Mouse (Mus musculus) CH12.LX (cell line): ENCODE measurements around the gene Naa38. TPM values are rescaled to one million over a fixed set of nuclear protein-coding genes. Genes with fewer than 3 reads are reported as not detected.

Experiments
- DNase-seq: peaks from one replicate; pipeline ENCODE4 v3.0.0-alpha.2; 2013; ENCODE audit errors: extremely low read depth
- H3K27ac ChIP-seq: 2 replicates; pipeline ENCODE4 v1.5.1; 2012; ENCODE audit warnings: low read depth, mild to moderate bottlenecking, control low read depth, moderate library complexity; ENCODE audit not compliant: insufficient read depth
- H3K27me3 ChIP-seq: replicated peaks from 2 replicates; pipeline ENCODE3; 2012; ENCODE audit warnings: inconsistent platforms
- H3K36me3 ChIP-seq, 2 experiments: replicated peaks in 1 of 2; 2 replicates each; pipeline versions ENCODE3 to v1.6.1; 2012; ENCODE audit warnings: inconsistent platforms in 1 of 2, low read length in 1 of 2, mild to moderate bottlenecking in 1 of 2, mixed read lengths in 1 of 2, moderate library complexity in 1 of 2; ENCODE audit not compliant: control insufficient read depth in 1 of 2, insufficient read depth in 1 of 2
- H3K4me1 ChIP-seq, 2 experiments: 2 replicates each; pipeline ENCODE4 v1.6.1; 2012; ENCODE audit warnings: inconsistent platforms in 1 of 2, moderate library complexity in 1 of 2; ENCODE audit not compliant: insufficient read depth in 2 of 2, control insufficient read depth in 1 of 2
- H3K4me2 ChIP-seq: 2 replicates; pipeline ENCODE4 v1.6.1; 2012; ENCODE audit warnings: low read depth, mild to moderate bottlenecking, control low read depth; ENCODE audit not compliant: poor library complexity, insufficient read depth, severe bottlenecking
- H3K4me3 ChIP-seq, 3 experiments: fragments of 150-350 bp in 1 of 3; sonication (generic) in 1 of 3; replicated peaks in 1 of 3; 2 replicates each; pipeline versions ENCODE3 to v1.5.1; 2011 to 2012; ENCODE audit warnings: low read depth in 2 of 3, low read length in 2 of 3, mild to moderate bottlenecking in 2 of 3, moderate library complexity in 2 of 3, control low read depth in 1 of 3, improper control_type of control experiment in 1 of 3, inconsistent platforms in 1 of 3, mixed read lengths in 1 of 3; ENCODE audit not compliant: poor library complexity in 1 of 3
- H3K79me2 ChIP-seq: replicated peaks from 2 replicates; pipeline ENCODE4 v1.6.1; 2012; ENCODE audit warnings: mild to moderate bottlenecking, moderate library complexity; ENCODE audit not compliant: control insufficient read depth, poor library complexity, insufficient read depth, severe bottlenecking; ENCODE audit errors: extremely low read depth
- H3K9ac ChIP-seq: 2 replicates; pipeline ENCODE4 v1.6.1; 2012; ENCODE audit warnings: low read depth, mild to moderate bottlenecking, control low read depth, moderate library complexity; ENCODE audit not compliant: insufficient read depth
- H3K9me3 ChIP-seq: replicated peaks from 2 replicates; pipeline ENCODE3; 2012; ENCODE audit warnings: low read length, inconsistent platforms, mixed read lengths
- E2F4 ChIP-seq: IDR thresholded peaks from 2 replicates; pipeline ENCODE4 v1.6.1; 2011; ENCODE audit warnings: low read depth, low read length, improper control_type of control experiment; ENCODE audit not compliant: insufficient replicate concordance
- ELF1 ChIP-seq: IDR thresholded peaks from 2 replicates; pipeline ENCODE4 v1.6.1; 2014; ENCODE audit warnings: low read depth, mild to moderate bottlenecking, inconsistent platforms, low read length, improper control_type of control experiment
- ETS1 ChIP-seq: conservative IDR thresholded peaks from 2 replicates; pipeline ENCODE4 v1.6.1; 2012; ENCODE audit warnings: low read depth, mild to moderate bottlenecking, inconsistent platforms, low read length, improper control_type of control experiment, moderate library complexity
- HCFC1 ChIP-seq: IDR thresholded peaks from 2 replicates; pipeline ENCODE4 v1.6.1; 2012; ENCODE audit warnings: low read depth, mild to moderate bottlenecking, inconsistent platforms, low read length, improper control_type of control experiment
- IRF4 ChIP-seq: IDR thresholded peaks from 2 replicates; pipeline ENCODE4 v1.6.1; 2014; ENCODE audit warnings: low read depth, mild to moderate bottlenecking, inconsistent platforms, low read length, improper control_type of control experiment
- JUN ChIP-seq: IDR thresholded peaks from 2 replicates; pipeline ENCODE4 v1.6.1; 2011; ENCODE audit warnings: low read depth, mild to moderate bottlenecking, low read length, improper control_type of control experiment, moderate library complexity; ENCODE audit not compliant: insufficient read depth
- KAT2A ChIP-seq: IDR thresholded peaks from 2 replicates; pipeline ENCODE4 v1.6.1; 2012; ENCODE audit warnings: low read length, improper control_type of control experiment, inconsistent platforms; ENCODE audit not compliant: insufficient replicate concordance
- MAX ChIP-seq: IDR thresholded peaks from 2 replicates; pipeline ENCODE4 v1.6.1; 2011; ENCODE audit warnings: low read length, improper control_type of control experiment
- MAZ ChIP-seq: IDR thresholded peaks from 2 replicates; pipeline ENCODE4 v1.6.1; 2012; ENCODE audit warnings: low read depth, mild to moderate bottlenecking, inconsistent platforms, low read length, improper control_type of control experiment, moderate library complexity
- MYC ChIP-seq: IDR thresholded peaks from 2 replicates; pipeline ENCODE4 v1.6.1; 2011; ENCODE audit warnings: low read depth, mild to moderate bottlenecking, improper control_type of control experiment, low read length
- NELFE ChIP-seq: IDR thresholded peaks from 2 replicates; pipeline ENCODE4 v1.6.1; 2011; ENCODE audit warnings: low read depth, low read length, improper control_type of control experiment
- NRF1 ChIP-seq: IDR thresholded peaks from 2 replicates; pipeline ENCODE4 v1.6.1; 2014; ENCODE audit warnings: low read depth, mild to moderate bottlenecking, inconsistent platforms, low read length, improper control_type of control experiment, moderate library complexity
- POLR2A ChIP-seq: IDR thresholded peaks from 2 replicates; pipeline ENCODE4 v1.6.1; 2011; ENCODE audit warnings: low read depth, mild to moderate bottlenecking, improper control_type of control experiment, low read length
- RCOR1 ChIP-seq: conservative IDR thresholded peaks from 2 replicates; pipeline ENCODE4 v1.6.1; 2012; ENCODE audit warnings: low read depth, mild to moderate bottlenecking, inconsistent platforms, low read length, improper control_type of control experiment
- SMC3 ChIP-seq: IDR thresholded peaks from 2 replicates; pipeline ENCODE4 v1.6.1; 2011; ENCODE audit warnings: low read depth, low read length, improper control_type of control experiment
- TCF12 ChIP-seq: IDR thresholded peaks from 2 replicates; pipeline ENCODE4 v1.6.1; 2014; ENCODE audit warnings: low read depth, mild to moderate bottlenecking, inconsistent platforms, low read length, improper control_type of control experiment
- USF1 ChIP-seq: IDR thresholded peaks from 2 replicates; pipeline ENCODE4 v1.6.1; 2014; ENCODE audit warnings: low read depth, mild to moderate bottlenecking, inconsistent platforms, low read length, improper control_type of control experiment
- USF2 ChIP-seq: conservative IDR thresholded peaks from 2 replicates; pipeline ENCODE4 v1.6.1; 2011; ENCODE audit warnings: low read depth, low read length, improper control_type of control experiment
- ZC3H11A ChIP-seq: IDR thresholded peaks from 2 replicates; pipeline ENCODE4 v1.6.1; 2012; ENCODE audit warnings: low read depth, mild to moderate bottlenecking, inconsistent platforms, low read length, improper control_type of control experiment
- ZKSCAN1 ChIP-seq: IDR thresholded peaks from 2 replicates; pipeline ENCODE4 v1.6.1; 2012; ENCODE audit warnings: low read depth, inconsistent platforms, low read length, improper control_type of control experiment, borderline replicate concordance
- ZMIZ1 ChIP-seq: IDR thresholded peaks from 2 replicates; pipeline ENCODE4 v1.6.1; 2012; ENCODE audit warnings: low read depth, mild to moderate bottlenecking, inconsistent platforms, low read length, improper control_type of control experiment
- ZNF384 ChIP-seq: IDR thresholded peaks from 2 replicates; pipeline ENCODE4 v1.6.1; 2012; ENCODE audit warnings: low read depth, low read length, improper control_type of control experiment, inconsistent platforms
- dilution Hi-C: fragments of 300-500 bp; cut with MboI; formaldehyde crosslinking; loops from 2 replicates; pipeline ENCODE4 v1.14.3; 2020; ENCODE audit warnings: low sequenced_read_pairs; ENCODE audit not compliant: extremely low pct_unique_long_range_greater_than_20kb, extremely low pct_ligation_motif_present
- in situ Hi-C: fragments of 300-500 bp; cut with MboI; formaldehyde crosslinking; loops from 3 replicates; pipeline ENCODE4 v1.14.3; 2019; ENCODE audit warnings: low sequenced_read_pairs, low pct_ligation_motif_present, low pct_unique_long_range_greater_than_20kb, mixed read lengths
- polyA plus RNA-seq: library from polyadenylated mRNA; unstranded; fragments of >175 nt; gene quantifications from 2 replicates; pipeline ENCODE4 v1.2.1, GENCODE M21; 2012; ENCODE audit warnings: low read depth; ENCODE audit not compliant: insufficient read length
- total RNA-seq, 2 experiments: library from RNA; depleted of rRNA; stranded (reverse); fragments of 300-350 nt in 1 of 2; fragments of >200 nt in 1 of 2; gene quantifications; 2 replicates each; pipeline ENCODE4 v1.2.3; 2012 to 2014

Naa38 gene
- total and polyA plus RNA-seq, 3 experiments = 153 to 201 (median 193) TPM

- H3K4me3 ChIP-seq = peak overlapping the region in 2 of 3 experiments; percentile 33 to 76
- H3K4me2 ChIP-seq = 0 out of 2 replicates have a peak overlapping the region, but pooled peaks have one; percentile 96
- TF ChIP-seq ZMIZ1 (no peak), ZNF384 (no peak), MYC (no peak), ETS1 (no peak), USF2 (no peak), MAX (no peak), KAT2A (no peak), USF1 (no peak), ZC3H11A (no peak), NELFE (no peak), ZKSCAN1 (no peak), ELF1 (no peak), JUN (no peak)
- dilution Hi-C loops = no loop called here
- H3K4me1 ChIP-seq = peaks cover 5 to 33% of the 10 kb centered on the region in 2 experiments
- H3K27ac ChIP-seq = peak overlapping the region; percentile 13; the same call in 1 of the 2 replicates
- no peak for DNase-seq
- peaks cover 3% of the 10 kb centered on the region; the same call in 1 of the 2 replicates for H3K79me2 ChIP-seq
- no peaks in the 10 kb centered on the region for H3K9me3 ChIP-seq
- peak overlapping the region; percentile 100 for H3K9ac ChIP-seq
- no peaks in the 10 kb centered on the region for H3K27me3 ChIP-seq
- H3K36me3 ChIP-seq = peaks cover 18 to 43% of the 10 kb centered on the region in 2 experiments
- in situ Hi-C loops = loop anchor here (5.0 kb wide), 2 partner anchors 33 to 98 kb away; no protein-coding TSS in a partner anchor
Observed at GRCm38 (mm10) chr11:69365722-69366121, 29.6 kb upstream of the Naa38 start.

- in situ Hi-C loops = loop anchor here (5.0 kb wide), 2 partner anchors 34 to 99 kb away; no protein-coding TSS in a partner anchor
- peaks cover 5 to 39% of the 10 kb centered on the region in 2 experiments for H3K4me1 ChIP-seq
- H3K27ac ChIP-seq = peak overlapping the region; percentile 13
- peak; percentile 45 for TF ChIP-seq ELF1
- TF ChIP-seq TCF12 = peak; percentile 47; the same call in 1 of the 2 replicates
- TF ChIP-seq NELFE = peak; percentile 56
- 0 out of 2 replicates have a peak, but pooled peaks have one; percentile 15 for TF ChIP-seq RCOR1
- TF ChIP-seq ZNF384 = peak; percentile 83
- TF ChIP-seq E2F4 = no peak
- no peak for TF ChIP-seq ZMIZ1
- TF ChIP-seq HCFC1 = peak; percentile 14; the same call in 1 of the 2 replicates
- peak; percentile 67; the same call in 1 of the 2 replicates for TF ChIP-seq MAZ
- peak; percentile 82 for TF ChIP-seq NRF1
- peak; percentile 31; the same call in 1 of the 2 replicates for TF ChIP-seq IRF4
- TF ChIP-seq POLR2A = peak; percentile 80
- TF ChIP-seq SMC3 = no peak
- TF ChIP-seq, all 38 proteins: peak for 10
- dilution Hi-C loops = no loop called here
- Histone ChIP-seq H3K79me2 (peaks cover 3% of the 10 kb centered on the region; the same call in 1 of the 2 replicates), H3K27me3 (no peaks in the 10 kb centered on the region), H3K9me3 (no peaks in the 10 kb centered on the region), H3K4me3 (peak overlapping the region; percentile 33 to 78 (median 76)), H3K9ac (peak overlapping the region; percentile 100), H3K4me2 (peak overlapping the region; percentile 96), H3K36me3 (peaks cover 13 to 39% of the 10 kb centered on the region in 2 experiments)
- peak; percentile 93 for DNase-seq
Observed at GRCm38 (mm10) chr11:69366157-69366854, 29.0 kb upstream of the Naa38 start.
